Mouse (Mus musculus): ENCODE data around the gene Bhmt2. TPM values are rescaled to one million over a fixed set of nuclear protein-coding genes. Genes with fewer than 3 reads are reported as not detected.

The Bhmt2 gene
- polyA plus RNA-seq, 1 experiment = 0.32 TPM

DNA sequence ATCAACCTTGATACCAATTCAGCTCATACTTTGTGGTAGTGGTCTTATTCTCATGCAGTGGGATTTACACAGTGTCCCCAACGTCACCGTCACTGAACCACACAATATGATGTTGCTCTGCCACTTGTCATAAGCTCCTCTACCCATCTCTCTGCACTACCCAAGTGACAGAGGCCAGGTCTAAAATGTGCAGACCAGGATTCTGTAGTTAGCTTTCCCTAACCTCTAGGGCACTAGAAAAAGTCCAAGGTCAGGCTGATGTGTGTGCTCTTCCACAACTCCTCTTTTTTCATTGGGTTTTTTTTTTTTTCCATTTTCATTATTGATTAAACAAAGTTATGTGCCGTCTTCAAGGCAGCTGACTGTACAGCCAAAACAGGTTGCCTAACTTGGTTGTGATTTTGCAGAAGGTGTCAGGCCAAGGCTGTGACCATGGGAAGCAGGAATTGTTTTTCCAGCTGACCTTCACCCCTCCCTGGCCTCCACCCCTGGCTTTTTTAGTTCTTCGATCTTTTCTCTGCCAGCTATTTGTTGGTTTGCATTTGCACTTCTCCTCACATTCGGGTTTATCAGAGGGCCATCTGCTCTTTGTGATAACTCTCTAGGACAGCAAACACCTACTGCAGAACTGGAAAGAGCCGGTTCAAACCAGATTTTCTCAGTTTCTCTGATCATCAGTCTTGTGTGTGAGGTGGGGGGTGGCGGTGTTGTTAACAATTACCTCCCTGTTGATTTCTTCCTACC is 25.5 kb downstream of the Bhmt2 start:
- no peak for DNase-seq (ENCODE audit: extremely low spot score in 1 of 2, low spot score in 1 of 2)

- no peak for DNase-seq (ENCODE audit: extremely low spot score in 1 of 2, low spot score in 1 of 2)
Measured at GRCm38 (mm10) chr13:93639636-93640035, 34.5 kb downstream of the Bhmt2 start.

DNA sequence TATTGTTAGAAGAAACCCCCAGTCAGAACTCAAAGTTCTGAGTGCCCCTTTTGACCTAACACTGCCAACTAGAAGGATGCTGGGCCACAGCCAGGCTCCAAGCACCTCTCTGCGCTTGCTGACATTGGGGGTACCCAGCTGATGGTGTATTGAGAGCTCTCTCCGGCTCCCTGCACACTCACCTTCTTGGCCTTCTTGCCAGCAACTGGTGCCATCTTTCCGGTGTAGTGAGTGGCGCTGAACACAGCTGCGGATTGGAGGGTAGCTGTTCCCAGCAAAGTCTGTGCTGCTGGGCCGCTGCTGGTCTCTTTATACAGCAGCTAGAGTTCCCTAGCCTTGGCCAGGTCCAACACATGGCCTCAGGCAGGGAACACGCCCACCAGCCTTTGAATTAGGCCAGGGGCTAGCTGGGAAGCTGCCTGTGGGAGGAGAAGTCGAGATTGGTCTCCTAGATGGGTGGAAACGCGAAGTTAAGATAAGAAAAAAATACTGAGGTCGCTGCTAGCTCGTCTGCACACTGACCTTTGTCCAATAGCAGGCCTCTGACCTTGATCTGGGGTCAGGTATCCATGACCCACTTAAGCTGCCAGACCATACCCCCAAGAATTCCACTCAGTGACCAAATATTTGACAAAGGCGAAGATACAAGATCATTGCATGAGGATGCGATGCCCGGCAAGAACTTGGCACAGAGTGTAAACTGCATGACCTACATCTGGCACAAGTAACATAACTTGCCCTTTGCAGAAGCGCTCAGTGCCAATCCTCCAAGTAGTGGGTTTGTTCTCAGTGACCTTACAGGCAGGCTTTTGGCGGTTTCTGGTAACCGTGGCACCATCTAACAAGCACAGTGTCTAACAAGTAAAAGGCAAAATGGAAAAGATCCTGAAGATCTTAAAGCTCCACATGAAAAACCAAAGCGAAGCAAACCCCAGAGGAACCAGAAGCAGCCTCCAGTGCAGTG is 36.5 kb downstream of the Bhmt2 start, which contains the start of gene Bhmt:
Bhmt (minus strand) TSS at position 680 of the 964 bp plus-strand sequence.
- DNase-seq (ENCODE audit: extremely low spot score in 1 of 2, low spot score in 1 of 2) = no peak

GRCm38 (mm10) chr13:93636561-93636960 is 37.5 kb downstream of the Bhmt2 start:
- no peak for DNase-seq (ENCODE audit: extremely low spot score in 1 of 2, low spot score in 1 of 2)

- DNase-seq (ENCODE audit: extremely low spot score in 1 of 2, low spot score in 1 of 2) = no peak
Measured at GRCm38 (mm10) chr13:93632927-93633326, 41.2 kb downstream of the Bhmt2 start.

- no peak for DNase-seq (ENCODE audit: extremely low spot score in 1 of 2, low spot score in 1 of 2)
Measured at GRCm38 (mm10) chr13:93630941-93631705, 43.0 kb downstream of the Bhmt2 start.

DNA sequence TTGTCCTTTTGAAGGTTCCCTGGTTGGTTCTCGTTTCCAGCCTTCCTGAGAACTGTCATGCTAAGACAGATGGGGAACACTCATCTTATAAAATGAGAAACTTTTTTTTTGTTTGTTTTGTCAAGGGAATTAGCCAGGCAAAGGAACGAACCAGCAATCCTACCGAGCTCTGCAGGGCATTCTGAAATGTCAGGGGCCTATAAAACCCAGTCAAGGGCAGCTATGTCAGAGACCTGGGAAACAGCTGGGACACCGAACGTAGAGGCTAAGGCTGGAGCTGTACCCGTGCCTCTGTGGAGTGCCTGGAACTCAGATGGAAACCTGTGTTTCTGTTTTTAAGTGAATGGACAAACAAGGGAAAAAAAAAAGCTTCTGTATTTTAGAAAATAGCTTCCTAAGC is 45.2 kb downstream of the Bhmt2 start:
- DNase-seq (ENCODE audit: extremely low spot score in 1 of 2, low spot score in 1 of 2) = no peak

- DNase-seq (ENCODE audit: extremely low spot score in 1 of 2, low spot score in 1 of 2) = no peak
Measured at GRCm38 (mm10) chr13:93614361-93614948, 59.6 kb downstream of the Bhmt2 start.

GRCm38 (mm10) chr13:93613771-93614170 is 60.3 kb downstream of the Bhmt2 start:
- DNase-seq (ENCODE audit: extremely low spot score in 1 of 2, low spot score in 1 of 2) = no peak

GRCm38 (mm10) chr13:93612660-93613607 is 61.2 kb downstream of the Bhmt2 start:
- peak; percentile 65 to 95 for DNase-seq (ENCODE audit: extremely low spot score in 1 of 2, low spot score in 1 of 2)

- peak in 1 of 2 experiments; percentile 54 for DNase-seq (ENCODE audit: extremely low spot score in 1 of 2, low spot score in 1 of 2)
Measured at GRCm38 (mm10) chr13:93608476-93608875, 65.6 kb downstream of the Bhmt2 start.

DNA sequence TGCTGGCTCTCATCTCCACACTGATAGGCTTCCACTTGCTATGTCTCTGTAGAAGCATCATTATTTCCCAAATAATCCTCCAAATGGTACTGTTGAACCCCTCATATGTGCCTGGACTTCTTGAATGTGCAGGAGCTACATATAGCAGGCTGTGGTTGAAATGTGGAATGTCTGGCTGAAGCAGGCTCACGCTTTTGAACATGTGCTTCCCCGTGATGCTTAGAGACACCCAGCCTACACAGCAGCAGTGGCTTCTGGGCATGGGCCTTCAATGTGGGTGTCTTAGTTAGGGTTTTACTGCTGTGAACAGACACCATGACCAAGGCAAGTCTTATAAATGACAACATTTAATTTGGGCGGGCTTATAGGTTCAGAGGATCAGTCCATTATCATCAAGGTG is 66.4 kb downstream of the Bhmt2 start:
- peak; percentile 23 to 39 for DNase-seq (ENCODE audit: extremely low spot score in 1 of 2, low spot score in 1 of 2)

DNA sequence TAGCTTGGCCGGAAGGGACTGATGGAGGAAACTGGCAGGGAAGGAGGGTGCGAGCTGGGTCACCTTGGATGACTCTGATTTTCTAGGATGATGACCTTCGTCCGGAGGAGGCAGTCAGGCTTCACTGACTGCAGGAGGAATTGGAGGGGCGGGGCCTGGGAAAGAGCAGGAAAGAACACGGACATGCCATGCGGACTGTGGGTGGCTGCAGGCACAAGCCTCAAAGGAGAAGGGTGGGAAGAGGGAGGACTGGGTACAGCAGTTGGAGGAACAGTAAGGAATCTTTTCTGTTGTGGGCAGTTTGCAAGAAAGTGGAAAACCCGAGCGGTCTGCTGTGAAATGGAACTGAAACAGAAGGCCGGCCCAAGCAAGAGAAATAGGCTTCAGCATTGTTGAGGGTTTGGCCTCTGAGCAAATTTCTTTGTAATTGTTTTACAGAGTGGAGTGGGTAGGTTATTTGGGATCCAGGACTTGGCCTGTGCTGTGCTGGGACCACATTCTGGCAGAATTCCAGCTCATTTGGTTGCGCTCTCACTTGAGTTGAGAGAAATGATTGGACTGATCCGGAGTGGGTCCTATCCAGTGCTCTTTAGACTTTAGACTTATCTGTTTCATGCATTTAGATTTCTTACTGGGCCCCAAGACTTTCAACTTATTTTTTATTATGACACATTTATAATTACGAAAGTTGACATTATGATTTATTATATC is 67.1 kb downstream of the Bhmt2 start:
- peak; percentile 23 to 53 for DNase-seq (ENCODE audit: extremely low spot score in 1 of 2, low spot score in 1 of 2)

Other genes with a start within 250 kb of the Bhmt2 start
- gene Jmy, start 174.5 kb downstream of the Bhmt2 start, polyA plus RNA-seq (2012; rRNA removed) = 14.4 and 14.5 TPM in 2 replicates
- gene Bhmt, start 36.3 kb downstream of the Bhmt2 start, polyA plus RNA-seq (2012; rRNA removed) = 0.32 and 0.36 TPM in 2 replicates
- 0.17 and 0.22 TPM in 2 replicates for gene Dmgdh, start 131 bp upstream of the Bhmt2 start, polyA plus RNA-seq (2012; rRNA removed)
- 77.5 and 82.4 TPM in 2 replicates for gene Arsb, start 97.3 kb upstream of the Bhmt2 start, polyA plus RNA-seq (2012; rRNA removed)